Mouse (Mus musculus) cerebellum, adult 9-11 months (tissue): Measurements from ENCODE around the gene Kcnh3.
A peak's percentile ranks its signal among the peaks of the same experiment; 100 is the strongest.

Experiments
- DNase-seq: peaks from one replicate; pipeline ENCODE4 v3.0.0; 2022

Gene Kcnh3

GRCm38 (mm10) chr15:99224208-99224911 lies at the start of gene Kcnh3:
Gene Kcnh3 (plus strand): TSS chr15:99224861.
- peak; percentile 69 for DNase-seq

- no peak for DNase-seq
These were observed 45.0 kb upstream of the Kcnh3 start for GRCm38 (mm10) chr15:99179639-99180038.

- DNase-seq: no peak
These were observed 40.3 kb upstream of the Kcnh3 start for GRCm38 (mm10) chr15:99184217-99184914.

GRCm38 (mm10) chr15:99194358-99194757 lies 30.3 kb upstream of the Kcnh3 start:
- no peak for DNase-seq

GRCm38 (mm10) chr15:99195043-99195442 lies 29.6 kb upstream of the Kcnh3 start:
- no peak for DNase-seq

- no peak for DNase-seq
These were observed 25.9 kb upstream of the Kcnh3 start for GRCm38 (mm10) chr15:99198761-99199160.

- no peak for DNase-seq
These were observed 18.7 kb upstream of the Kcnh3 start for GRCm38 (mm10) chr15:99205959-99206358.

- DNase-seq: no peak
These were observed 11.5 kb upstream of the Kcnh3 start for GRCm38 (mm10) chr15:99213183-99213582.

GRCm38 (mm10) chr15:99214941-99215340 lies 9.7 kb upstream of the Kcnh3 start:
- DNase-seq: no peak

- DNase-seq: no peak
These were observed 8.8 kb upstream of the Kcnh3 start for GRCm38 (mm10) chr15:99215741-99216463.

- no peak for DNase-seq
These were observed 7.0 kb upstream of the Kcnh3 start for GRCm38 (mm10) chr15:99217630-99218029.

GRCm38 (mm10) chr15:99221315-99221952 lies 3.2 kb upstream of the Kcnh3 start:
- no peak for DNase-seq

- DNase-seq: no peak
These were observed 1.7 kb upstream of the Kcnh3 start for GRCm38 (mm10) chr15:99222794-99223584.

- DNase-seq: peak; percentile 59
These were observed 965 bp upstream of the Kcnh3 start for GRCm38 (mm10) chr15:99223585-99224207.

GRCm38 (mm10) chr15:99225081-99225810 lies 585 bp downstream of the Kcnh3 start:
- DNase-seq: no peak

- no peak for DNase-seq
These were observed 1.4 kb downstream of the Kcnh3 start for GRCm38 (mm10) chr15:99226090-99226489.

- DNase-seq: no peak
These were observed 7.3 kb downstream of the Kcnh3 start for GRCm38 (mm10) chr15:99231998-99232397.

GRCm38 (mm10) chr15:99233719-99234118 lies 9.1 kb downstream of the Kcnh3 start:
- DNase-seq: no peak

GRCm38 (mm10) chr15:99234326-99235010 lies 9.8 kb downstream of the Kcnh3 start:
- DNase-seq: no peak

GRCm38 (mm10) chr15:99238006-99238405 lies 13.3 kb downstream of the Kcnh3 start:
- no peak for DNase-seq

GRCm38 (mm10) chr15:99240129-99240528 lies 15.5 kb downstream of the Kcnh3 start:
- no peak for DNase-seq
